Mouse (Mus musculus) kidney, embryonic 14.5 days (tissue): ENCODE data around the gene Atl3. TPM values are rescaled to one million over a fixed set of nuclear protein-coding genes. Genes with fewer than 3 reads are reported as not detected.

Source experiments
- ATAC-seq: fragments of 200-750 bp; cut with Nextera tagmentation; 2 replicates; pipeline ENCODE4 v1.8.0; 2017; ENCODE audit warnings: moderate number of reproducible peaks, mild to moderate bottlenecking, moderate TSS enrichment, moderate library complexity; ENCODE audit not compliant: low FRiP score, low TSS enrichment
- H3K27ac ChIP-seq: fragments of 300-500 bp; sonication (generic); 2 replicates; pipeline ENCODE4 v1.5.1; 2014; ENCODE audit warnings: low read depth, mild to moderate bottlenecking, low read length, moderate library complexity, mixed read lengths
- H3K27me3 ChIP-seq: fragments of 300-500 bp; sonication (generic); 2 replicates; pipeline ENCODE4 v1.6.1; 2014; ENCODE audit warnings: mild to moderate bottlenecking, low read length; ENCODE audit not compliant: control insufficient read depth, insufficient read depth
- H3K36me3 ChIP-seq: fragments of 300-500 bp; sonication (generic); 2 replicates; pipeline ENCODE4 v1.6.1; 2014; ENCODE audit warnings: low read length, mixed read lengths; ENCODE audit not compliant: control insufficient read depth, insufficient read depth
- H3K4me1 ChIP-seq: fragments of 300-500 bp; sonication (generic); 2 replicates; pipeline ENCODE4 v1.6.1; 2014; ENCODE audit warnings: low read length, mixed read lengths; ENCODE audit not compliant: control insufficient read depth, insufficient read depth
- H3K4me2 ChIP-seq: fragments of 300-500 bp; sonication (generic); replicated peaks from 2 replicates; pipeline ENCODE4 v1.6.1; 2014; ENCODE audit warnings: low read depth, mild to moderate bottlenecking, low read length
- H3K4me3 ChIP-seq: fragments of 300-500 bp; sonication (generic); 2 replicates; pipeline ENCODE4 v1.5.1; 2014; ENCODE audit warnings: mild to moderate bottlenecking, low read length
- H3K9ac ChIP-seq: fragments of 300-500 bp; sonication (generic); 2 replicates; pipeline ENCODE4 v1.6.1; 2014; ENCODE audit warnings: low read depth, mild to moderate bottlenecking, low read length, moderate library complexity
- H3K9me3 ChIP-seq: fragments of 300-500 bp; sonication (generic); 2 replicates; pipeline ENCODE4 v1.6.1; 2016; ENCODE audit warnings: low read length; ENCODE audit not compliant: control insufficient read depth
- WGBS: fragments of 180-500 bp; shearing (Covaris S2); extraction: QIAGEN DNeasy Blood & Tissue Kit; methylation state at CpG from one replicate; pipeline ENCODE4 v1.1.7; 2014; 5-methylcytosine and 5-hydroxymethylcytosine counted together
- polyA plus RNA-seq: library from polyadenylated mRNA; unstranded; fragments of >200 nt; fragmentation: Nextera tagmentation; extraction: Ambion mirVana; gene quantifications from 2 replicates; pipeline ENCODE4 v1.2.1, GENCODE M21; 2014

The Atl3 gene
- polyA plus RNA-seq, 1 experiment from 2014 or later = 17.7 TPM

DNA sequence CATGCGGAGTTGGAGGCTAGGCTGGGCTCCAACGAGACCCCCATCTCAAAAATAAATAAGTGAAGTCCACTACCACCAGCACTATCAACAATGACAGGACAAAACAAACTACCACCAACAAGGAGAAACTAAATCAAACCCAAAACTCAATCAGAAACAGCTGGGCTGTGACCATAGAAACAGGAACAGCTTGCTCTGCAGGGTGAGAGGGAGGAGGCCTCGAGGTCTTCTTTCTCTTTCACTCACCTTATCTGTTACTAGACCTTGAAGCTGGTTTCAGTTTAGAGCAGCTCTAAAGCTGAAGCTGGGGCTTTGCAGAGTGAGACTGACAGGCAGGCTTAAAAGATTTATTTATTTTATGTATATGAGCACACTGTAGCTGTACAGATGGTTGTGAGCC, 67.6 kb downstream of the Atl3 start:
- no peak overlapping the region for H3K4me2 ChIP-seq
- no peak overlapping the region for H3K4me3 ChIP-seq
- no peak overlapping the region for H3K9ac ChIP-seq
- no peaks in the 10 kb centered on the region for H3K36me3 ChIP-seq
- whole genome bisulfite sequencing = 70% methylated on average over 3 of the region's 3 CpGs
- H3K27me3 ChIP-seq = no peaks in the 10 kb centered on the region
- no peaks in the 10 kb centered on the region for H3K9me3 ChIP-seq
- ATAC-seq = no peak
- H3K4me1 ChIP-seq = peaks cover 3% of the 10 kb centered on the region; the same call in 1 of the 2 replicates
- H3K27ac ChIP-seq = no peak overlapping the region

DNA sequence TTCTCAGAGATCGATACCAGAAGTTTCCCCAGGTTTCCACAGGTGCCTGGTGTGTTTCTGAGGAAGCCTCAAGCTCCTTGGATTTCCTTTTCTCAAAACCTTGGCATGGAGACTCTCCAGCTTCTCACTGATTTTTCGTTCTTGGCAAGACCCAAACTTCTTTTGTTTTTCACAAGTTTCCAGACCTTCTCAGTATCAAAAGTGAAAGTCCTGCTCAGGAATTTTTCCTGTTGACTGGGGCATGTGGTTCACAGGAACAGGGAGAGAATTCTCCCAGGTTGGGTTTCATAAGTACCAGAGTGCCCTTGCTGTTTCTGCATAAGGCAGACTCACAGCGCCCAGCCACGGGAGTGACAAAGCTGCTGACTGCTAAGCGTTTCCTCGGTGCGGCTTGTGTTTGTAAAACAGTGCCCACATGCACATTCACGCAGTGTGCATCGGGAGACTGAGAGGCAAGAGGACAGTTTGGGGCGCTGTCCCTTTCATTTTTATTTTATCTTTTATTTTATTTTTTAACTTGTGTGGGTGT, 68.8 kb downstream of the Atl3 start:
- H3K36me3 ChIP-seq = no peaks in the 10 kb centered on the region
- WGBS = 82% methylated on average over 10 of the region's 10 CpGs
- H3K27ac ChIP-seq = no peak overlapping the region
- H3K4me2 ChIP-seq = no peak overlapping the region
- no peaks in the 10 kb centered on the region for H3K27me3 ChIP-seq
- no peak overlapping the region for H3K9ac ChIP-seq
- H3K4me3 ChIP-seq = no peak overlapping the region
- ATAC-seq = no peak
- no peaks in the 10 kb centered on the region for H3K9me3 ChIP-seq
- peaks cover 3% of the 10 kb centered on the region; the same call in 1 of the 2 replicates for H3K4me1 ChIP-seq

DNA sequence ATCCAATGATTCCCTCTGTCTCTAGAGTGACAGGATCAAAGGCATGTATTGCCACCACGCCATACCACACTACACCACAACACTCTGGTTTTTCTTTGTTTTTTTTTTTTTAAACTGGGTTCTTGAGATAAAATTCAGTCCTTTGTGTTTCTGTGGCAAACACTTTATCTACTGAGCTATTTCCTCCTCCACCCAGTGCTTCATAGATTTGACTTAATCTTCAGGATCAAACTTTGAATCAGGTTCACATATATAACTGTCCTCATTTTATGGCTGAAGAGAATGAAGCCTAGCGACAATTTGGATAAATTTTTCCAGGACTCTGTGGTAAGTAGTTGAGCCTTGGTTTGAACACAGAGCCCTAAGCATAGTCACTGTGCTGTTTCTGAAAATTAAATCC, 69.8 kb downstream of the Atl3 start:
- Histone ChIP-seq H3K4me2 (no peak overlapping the region), H3K36me3 (no peaks in the 10 kb centered on the region), H3K9ac (no peak overlapping the region), H3K9me3 (no peaks in the 10 kb centered on the region), H3K27me3 (no peaks in the 10 kb centered on the region), H3K27ac (no peak overlapping the region), H3K4me3 (no peak overlapping the region), H3K4me1 (no peaks in the 10 kb centered on the region)
- ATAC-seq = no peak
- WGBS = 85% methylated on average over 2 of the region's 2 CpGs

DNA sequence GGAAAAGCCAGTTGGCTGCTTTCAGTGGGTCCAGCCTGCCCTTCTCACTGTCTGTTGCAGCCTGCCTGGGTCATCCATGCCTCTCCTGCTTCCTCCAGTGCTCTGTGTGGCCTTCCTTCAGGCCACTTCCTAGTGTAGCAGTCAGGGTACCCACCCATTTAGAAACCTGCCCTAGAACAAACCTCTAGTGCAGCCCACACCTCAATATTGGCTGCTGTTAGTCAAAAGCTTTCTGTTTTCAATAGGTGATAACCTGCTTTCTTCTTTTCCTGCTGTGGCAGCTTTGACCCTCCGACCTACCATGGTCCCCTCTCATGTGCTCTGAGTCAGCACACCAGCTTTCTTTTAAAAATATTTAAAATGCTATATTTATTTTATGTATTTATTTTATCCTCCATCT, 70.6 kb downstream of the Atl3 start:
- Histone ChIP-seq H3K4me3 (no peak overlapping the region), H3K9ac (no peak overlapping the region), H3K9me3 (no peaks in the 10 kb centered on the region), H3K36me3 (no peaks in the 10 kb centered on the region), H3K4me1 (no peaks in the 10 kb centered on the region), H3K4me2 (no peak overlapping the region), H3K27me3 (no peaks in the 10 kb centered on the region), H3K27ac (no peak overlapping the region)
- WGBS = 68% methylated on average over 1 of the region's 1 CpGs
- no peak for ATAC-seq

DNA sequence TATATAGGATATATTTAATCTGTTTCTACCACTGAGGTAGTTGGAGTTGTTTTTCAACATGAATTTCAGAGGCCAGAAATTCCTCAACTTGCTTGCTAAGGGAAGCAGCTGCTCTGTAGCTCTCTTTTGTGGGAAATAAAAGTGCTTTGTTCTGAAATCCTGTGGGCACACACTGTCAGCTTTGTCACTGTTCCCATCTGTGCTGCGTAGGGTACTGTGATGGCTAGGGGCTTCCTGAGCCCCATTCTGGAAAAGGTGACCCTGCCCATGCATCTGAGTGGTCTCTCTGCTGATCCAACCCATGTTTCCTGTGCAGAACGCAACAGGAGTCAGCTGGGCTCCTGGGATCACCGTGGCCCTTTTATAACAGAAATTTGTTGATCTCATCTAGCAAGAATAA, 73.0 kb downstream of the Atl3 start:
- WGBS = 87% methylated on average over 3 of the region's 3 CpGs
- Histone ChIP-seq H3K9ac (no peak overlapping the region), H3K27me3 (no peaks in the 10 kb centered on the region), H3K4me1 (no peaks in the 10 kb centered on the region), H3K36me3 (no peaks in the 10 kb centered on the region), H3K9me3 (no peaks in the 10 kb centered on the region), H3K27ac (no peak overlapping the region), H3K4me2 (no peak overlapping the region), H3K4me3 (no peak overlapping the region)
- ATAC-seq = no peak

DNA sequence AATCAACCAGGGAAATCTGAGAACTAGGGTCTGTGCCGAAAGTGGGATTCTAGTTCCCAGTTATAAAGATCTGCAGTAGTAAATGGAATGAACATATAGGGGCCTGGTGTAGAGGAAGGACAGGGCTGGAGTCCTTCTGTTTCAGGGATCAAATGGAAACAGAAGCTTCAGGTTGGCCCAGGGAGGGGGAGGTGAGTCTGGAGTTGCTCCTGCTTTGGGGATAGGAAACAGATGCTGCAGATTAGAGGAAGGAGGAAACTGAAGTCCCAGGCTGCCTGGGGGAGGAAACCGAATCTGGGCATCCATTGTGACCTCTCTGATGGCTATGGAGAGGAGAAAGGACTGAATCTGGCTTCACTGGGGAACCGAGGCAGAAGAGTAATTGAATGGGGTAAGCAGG, 74.5 kb downstream of the Atl3 start:
- H3K27ac ChIP-seq = no peak overlapping the region
- 13% methylated on average over 3 of the region's 3 CpGs for WGBS
- no peak for ATAC-seq

DNA sequence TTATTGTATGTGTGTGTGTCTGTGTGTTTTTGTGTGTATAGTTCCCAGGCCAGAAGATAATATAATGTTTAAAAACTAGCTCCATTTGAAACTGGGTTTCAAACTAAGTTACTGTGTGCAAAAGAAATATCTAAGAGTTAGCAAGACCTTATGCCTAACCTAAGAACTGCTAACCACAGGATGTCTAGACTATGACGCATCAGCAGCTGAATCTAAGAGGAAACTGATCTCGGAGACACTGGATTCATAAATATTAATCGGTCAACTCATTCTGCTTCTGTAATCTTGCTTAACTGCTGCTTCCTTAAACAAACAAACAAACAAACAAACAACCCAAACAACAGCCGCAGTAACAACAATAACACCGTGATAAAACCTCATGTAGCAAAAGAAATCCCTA, 75.8 kb downstream of the Atl3 start:
- H3K27me3 ChIP-seq = no peaks in the 10 kb centered on the region
- H3K27ac ChIP-seq = no peak overlapping the region
- H3K4me1 ChIP-seq = no peaks in the 10 kb centered on the region
- H3K9me3 ChIP-seq = no peaks in the 10 kb centered on the region
- no peak for ATAC-seq
- no peak overlapping the region for H3K9ac ChIP-seq
- H3K4me2 ChIP-seq = no peak overlapping the region
- H3K4me3 ChIP-seq = no peak overlapping the region
- no peaks in the 10 kb centered on the region for H3K36me3 ChIP-seq
- WGBS = 86% methylated on average over 5 of the region's 5 CpGs

More for the DNA sequence above, 74.5 kb downstream of the Atl3 start:
- no peak overlapping the region for H3K4me3 ChIP-seq
- H3K36me3 ChIP-seq = no peaks in the 10 kb centered on the region
- H3K4me1 ChIP-seq = no peaks in the 10 kb centered on the region
- H3K27me3 ChIP-seq = no peaks in the 10 kb centered on the region
- no peaks in the 10 kb centered on the region for H3K9me3 ChIP-seq
- no peak overlapping the region for H3K4me2 ChIP-seq
- H3K9ac ChIP-seq = no peak overlapping the region

DNA sequence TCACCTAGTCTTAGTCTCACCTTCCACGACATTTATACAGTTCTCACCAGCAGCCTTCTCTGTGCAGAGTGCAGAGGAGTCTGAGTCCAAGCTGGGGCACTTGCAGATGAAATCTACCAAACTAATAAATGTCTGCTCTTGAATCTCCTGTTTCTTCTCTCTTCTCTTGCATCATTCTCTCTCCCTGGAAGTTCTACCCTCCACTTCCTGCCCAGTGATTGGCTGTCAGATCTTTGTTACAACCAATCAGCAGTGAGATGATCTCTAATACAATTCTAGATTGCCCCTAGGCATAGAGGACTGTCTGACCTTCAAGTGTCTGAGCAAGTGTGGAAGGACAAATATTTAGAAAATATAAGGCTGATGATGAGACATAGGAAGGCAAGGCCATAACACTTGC, 82.3 kb downstream of the Atl3 start:
- H3K27ac ChIP-seq = no peak overlapping the region
- no peak for ATAC-seq
- no peaks in the 10 kb centered on the region for H3K9me3 ChIP-seq

DNA sequence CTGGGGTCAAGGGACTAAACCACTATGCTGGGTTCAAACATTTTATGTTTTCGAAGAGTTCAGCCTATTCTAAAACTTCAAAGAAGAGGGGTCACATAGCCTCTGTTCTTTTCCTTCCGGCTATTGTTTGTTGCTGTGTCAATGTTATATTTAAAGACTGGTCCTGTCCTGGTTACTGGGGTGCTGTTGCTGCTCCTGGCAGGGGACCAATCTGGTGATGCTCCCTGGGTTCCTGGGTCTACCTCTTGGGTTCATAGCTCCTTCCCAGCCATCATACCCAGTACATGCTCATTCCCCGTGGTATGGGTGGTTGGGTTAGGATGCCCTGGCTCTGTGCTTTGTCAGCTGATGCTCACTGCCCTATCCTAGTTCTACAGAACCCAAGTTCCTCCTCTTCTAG, 83.9 kb downstream of the Atl3 start:
- ATAC-seq = no peak
- no peaks in the 10 kb centered on the region for H3K36me3 ChIP-seq
- no peaks in the 10 kb centered on the region for H3K9me3 ChIP-seq
- H3K27ac ChIP-seq = no peak overlapping the region
- no peaks in the 10 kb centered on the region for H3K4me1 ChIP-seq
- no peak overlapping the region for H3K4me3 ChIP-seq
- H3K9ac ChIP-seq = no peak overlapping the region
- no peaks in the 10 kb centered on the region for H3K27me3 ChIP-seq
- WGBS = 82% methylated on average over 3 of the region's 3 CpGs
- H3K4me2 ChIP-seq = no peak overlapping the region

More for the DNA sequence above, 82.3 kb downstream of the Atl3 start:
- 74% methylated on average over 1 of the region's 1 CpGs for WGBS
- Histone ChIP-seq H3K27me3 (no peaks in the 10 kb centered on the region), H3K4me1 (no peaks in the 10 kb centered on the region), H3K9ac (no peak overlapping the region), H3K4me2 (no peak overlapping the region), H3K36me3 (no peaks in the 10 kb centered on the region), H3K4me3 (no peak overlapping the region)
